Mouse (Mus musculus) heart, adult 11 months (tissue): ENCODE measurements around the gene Slc6a20b.

Experiments
- DNase-seq: peaks from one replicate; pipeline ENCODE4 v3.0.0; 2022

The Slc6a20b gene

DNA sequence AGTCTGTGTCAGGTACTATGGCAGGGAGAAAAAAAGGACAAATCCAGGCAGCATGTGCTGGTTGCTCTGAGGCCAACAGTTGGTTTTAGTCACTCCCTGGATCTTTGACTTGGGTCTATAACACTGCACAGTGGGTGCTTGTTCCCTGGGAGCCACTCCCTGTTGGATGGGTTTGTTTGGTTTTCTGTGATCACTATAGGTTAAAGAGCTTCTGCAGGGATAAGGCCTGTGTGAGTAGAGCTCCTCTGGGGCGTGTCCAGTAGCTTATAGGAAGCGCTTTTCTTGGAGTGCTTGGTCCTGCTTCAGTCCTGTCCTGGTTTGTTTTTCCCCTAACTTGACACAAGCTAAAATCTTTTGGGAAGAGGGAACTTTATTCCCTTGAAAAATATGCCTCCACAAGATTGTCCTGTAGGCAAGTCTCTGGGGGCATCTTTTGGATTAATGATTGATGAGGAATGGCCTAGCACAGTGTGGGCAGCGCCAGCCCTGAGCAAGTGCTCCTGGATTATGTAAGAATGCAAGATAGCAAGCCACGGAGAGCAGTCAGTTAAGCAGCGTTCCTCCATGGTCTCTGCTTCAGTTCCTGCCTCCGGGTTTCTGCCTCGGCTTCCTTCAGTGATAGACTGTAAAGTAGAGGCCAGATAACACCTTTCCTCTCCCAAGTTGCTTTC lies 43.0 kb downstream of the Slc6a20b start:
- DNase-seq = no peak

DNA sequence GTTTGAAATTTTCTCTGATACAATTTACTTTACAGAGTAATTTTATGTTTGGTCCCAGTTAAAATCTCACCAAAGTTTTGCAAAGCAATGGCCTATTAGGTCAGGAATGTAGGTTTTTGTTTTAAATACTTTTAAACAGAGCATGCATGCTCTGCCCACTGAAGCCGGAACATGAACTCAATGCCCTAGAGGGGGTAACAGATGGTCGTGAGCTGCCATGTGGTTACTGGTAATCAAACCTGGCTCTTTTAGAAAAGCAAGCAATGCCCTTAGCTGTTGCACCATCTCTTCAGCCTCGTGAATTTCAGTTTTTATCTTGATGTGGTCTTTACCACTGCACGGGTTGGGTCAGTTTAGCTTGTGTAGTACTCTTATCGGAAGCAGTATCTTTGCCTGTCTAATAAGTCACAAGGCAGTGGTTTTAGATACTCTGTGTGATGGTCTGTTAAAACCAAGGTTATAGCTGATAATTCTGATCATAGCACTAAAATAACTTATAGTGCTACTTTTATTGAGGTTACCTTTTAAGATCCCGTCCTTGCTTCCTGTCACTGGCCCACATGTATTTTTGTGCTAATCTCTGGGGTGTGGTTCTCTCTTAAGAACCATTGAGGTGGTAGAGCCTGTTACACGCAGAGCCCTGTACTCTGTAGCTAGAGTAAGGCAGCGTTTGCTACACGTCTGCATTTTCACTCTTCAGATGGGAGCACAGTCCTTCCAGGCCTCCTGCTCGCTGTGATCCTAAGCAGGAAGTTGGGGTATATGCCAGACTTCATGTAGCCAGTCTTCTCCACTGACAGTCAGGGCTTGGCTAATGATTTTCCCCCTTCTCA lies 54.8 kb downstream of the Slc6a20b start:
- no peak for DNase-seq

DNA sequence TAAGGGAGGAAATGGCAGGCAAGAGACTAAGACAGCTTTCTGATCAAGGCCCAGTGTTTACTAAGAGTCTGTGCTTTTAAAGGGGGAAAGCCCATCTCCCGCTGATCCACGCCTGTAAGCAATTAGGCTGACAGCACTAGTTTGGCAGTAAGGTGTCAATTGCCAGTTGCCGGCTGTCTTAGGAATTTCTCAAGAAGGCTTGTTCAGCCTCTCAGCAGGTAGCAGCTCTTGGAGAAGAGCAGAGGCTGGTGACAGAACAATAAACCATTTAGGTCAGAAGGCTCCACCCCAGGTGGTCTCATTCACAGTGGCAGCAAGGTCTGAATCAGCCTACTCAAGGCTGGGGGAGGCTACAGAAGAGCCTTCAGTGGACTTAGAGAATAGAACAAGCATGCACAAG lies 77.8 kb downstream of the Slc6a20b start:
- no peak for DNase-seq
